Mouse (Mus musculus): ENCODE measurements around the gene Abcc4.

DNA sequence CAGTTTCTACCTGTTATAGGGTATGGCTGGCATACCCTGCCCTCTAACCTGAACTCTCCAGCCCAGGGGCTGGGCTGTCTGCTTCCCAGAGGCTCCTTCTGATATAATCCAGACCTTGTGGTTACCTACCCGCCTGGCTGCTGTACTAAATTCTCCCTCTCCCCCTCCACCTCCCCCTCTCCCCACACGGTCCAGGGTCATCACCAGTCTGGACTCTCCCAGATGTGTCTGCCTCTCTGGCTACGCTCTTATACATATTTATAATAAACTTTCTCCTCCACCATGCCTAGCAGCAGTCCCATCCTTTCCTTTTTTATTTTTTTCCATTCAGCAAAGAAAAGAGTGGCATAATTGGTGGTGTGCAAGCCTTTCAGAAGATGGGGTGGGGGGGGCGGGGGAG, 43.7 kb upstream of the Abcc4 start:
- TF ChIP-seq POLR2A (IDR thresholded peaks at IDR 0.05; ENCODE audit: extremely low read depth, insufficient read depth, low read length) (no peak), CTCF (IDR thresholded peaks at IDR 0.05; ENCODE audit: low read depth, low read length) (no peak)

Measured in liver, adult 2 months (tissue).